Mouse (Mus musculus) neural tube, embryonic 10.5 days (tissue): Measurements from ENCODE around the gene Rtn4.
"Not testable (repeated sequence)": the region's sequence is repeated elsewhere in the genome, so short reads cannot be mapped to it uniquely, and the experiment has no call there.

ENCODE experiments used
- DNase-seq: peaks from one replicate; pipeline ENCODE4 v3.0.0-alpha.2; 2017; ENCODE audit warnings: low spot score; ENCODE audit errors: extremely low spot score

The Rtn4 gene

DNA sequence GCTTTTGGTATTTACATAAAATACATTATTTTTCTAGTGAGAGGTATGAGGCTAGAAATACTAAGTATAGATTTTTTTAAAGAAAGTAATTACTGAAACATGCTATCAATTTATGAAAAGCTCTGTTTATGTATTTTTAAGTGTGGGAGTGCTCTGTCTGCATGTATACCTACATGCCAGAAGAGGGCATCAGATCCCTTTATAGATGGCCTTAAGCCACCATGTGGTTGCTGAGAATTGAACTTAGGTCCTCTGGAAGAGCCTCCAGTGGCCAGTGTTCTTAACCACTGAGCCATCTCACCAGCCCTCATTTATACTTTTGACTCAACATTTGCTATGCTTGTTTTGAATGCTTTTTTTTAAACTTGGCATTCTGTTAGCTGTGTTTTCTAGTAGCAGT is 16.8 kb downstream of the Rtn4 start:
- DNase-seq: no peak

DNA sequence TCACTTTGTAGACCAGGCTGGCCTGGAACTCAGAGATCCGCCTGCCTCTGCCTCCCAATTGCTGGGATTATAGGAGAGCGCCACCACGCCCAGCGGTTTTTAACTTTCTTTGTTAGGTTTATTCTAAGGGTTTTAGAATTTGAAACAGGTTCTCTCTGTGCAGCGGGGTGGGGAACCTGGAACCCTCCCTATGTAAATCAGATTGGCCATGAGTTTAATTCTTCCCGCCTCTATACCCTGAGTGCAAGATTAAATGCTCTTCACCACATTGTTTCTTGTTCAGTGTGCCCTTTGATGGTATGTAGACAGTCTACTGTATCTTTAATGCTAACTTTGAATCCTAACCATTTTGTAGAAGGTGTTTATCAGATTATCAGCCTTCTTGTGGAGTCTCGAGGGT is 21.4 kb downstream of the Rtn4 start:
- no peak for DNase-seq

DNA sequence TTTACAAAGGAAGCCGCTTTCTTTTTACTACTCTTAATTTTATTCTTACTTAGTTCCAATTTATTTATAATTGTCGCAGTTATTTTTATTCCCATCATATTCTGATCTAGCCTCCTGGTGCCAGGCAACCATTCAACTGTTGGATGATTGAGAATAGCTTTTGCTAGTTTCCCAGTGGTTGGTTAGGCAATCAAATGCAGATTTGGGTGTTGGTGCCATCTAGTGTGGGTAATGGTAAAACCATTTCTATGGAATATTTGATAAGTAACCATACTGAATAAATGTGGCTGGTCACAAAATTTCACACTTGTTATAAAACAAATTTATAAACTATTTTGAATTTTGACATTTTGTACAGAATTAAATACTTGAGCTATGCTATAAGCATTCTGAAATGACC is 22.0 kb downstream of the Rtn4 start:
- no peak for DNase-seq

DNA sequence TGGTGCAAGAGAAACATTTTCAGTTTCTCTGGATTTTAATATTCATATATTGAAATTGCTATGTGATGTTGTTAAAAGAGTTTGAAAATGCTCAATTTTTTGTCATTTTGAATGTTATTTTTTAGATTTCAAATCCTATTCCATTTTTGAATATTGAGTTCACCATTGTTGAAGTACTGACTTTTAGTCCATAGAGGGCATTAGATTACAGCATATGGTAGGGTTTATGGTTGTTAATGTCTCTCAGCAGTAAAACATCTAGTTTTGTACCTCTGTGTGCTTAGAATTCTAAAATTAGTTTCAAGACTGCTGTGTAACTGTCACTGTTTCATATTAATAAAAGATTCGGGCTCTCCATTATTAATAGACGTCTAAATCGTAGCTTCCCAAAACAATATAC is 22.8 kb downstream of the Rtn4 start:
- no peak for DNase-seq

DNA sequence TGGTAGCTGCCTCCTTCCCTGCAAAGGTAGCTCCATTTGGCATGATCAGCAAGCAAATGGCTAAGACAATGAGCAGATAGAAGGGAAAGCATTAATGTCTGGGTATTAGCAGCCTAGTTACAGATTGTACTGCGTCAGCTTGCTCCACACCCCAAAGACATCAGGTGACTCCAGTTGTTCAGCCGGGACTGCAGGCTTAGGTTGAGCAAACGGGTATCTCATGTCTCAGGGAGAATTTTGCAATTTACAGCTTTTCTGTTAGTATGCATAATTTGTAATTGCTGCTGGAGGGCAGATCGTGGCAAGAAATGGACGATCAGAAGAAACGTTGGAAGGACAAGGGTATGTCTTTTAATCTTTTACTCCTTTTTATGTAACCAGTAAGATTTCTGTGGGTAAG is 25.8 kb downstream of the Rtn4 start:
- DNase-seq: no peak

DNA sequence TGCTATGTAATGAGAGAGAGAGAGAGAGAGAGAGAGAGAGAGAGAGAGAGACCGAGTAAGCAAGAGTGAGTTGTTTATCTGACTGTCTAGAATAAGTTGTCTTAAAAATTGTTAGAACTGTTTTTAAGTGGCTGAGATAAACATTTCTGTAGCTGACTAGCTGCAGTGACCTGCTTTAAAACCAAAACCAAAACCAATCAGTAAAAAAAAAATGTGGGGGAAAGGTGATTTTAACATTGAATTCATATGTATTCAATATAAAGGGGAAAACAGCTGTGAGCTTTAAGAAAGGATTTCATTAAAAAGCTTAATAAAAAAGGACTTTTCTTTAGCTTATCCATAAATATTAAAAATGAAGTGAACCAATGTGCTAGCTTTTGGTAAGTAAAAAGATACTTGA is 26.9 kb downstream of the Rtn4 start:
- DNase-seq: no peak

DNA sequence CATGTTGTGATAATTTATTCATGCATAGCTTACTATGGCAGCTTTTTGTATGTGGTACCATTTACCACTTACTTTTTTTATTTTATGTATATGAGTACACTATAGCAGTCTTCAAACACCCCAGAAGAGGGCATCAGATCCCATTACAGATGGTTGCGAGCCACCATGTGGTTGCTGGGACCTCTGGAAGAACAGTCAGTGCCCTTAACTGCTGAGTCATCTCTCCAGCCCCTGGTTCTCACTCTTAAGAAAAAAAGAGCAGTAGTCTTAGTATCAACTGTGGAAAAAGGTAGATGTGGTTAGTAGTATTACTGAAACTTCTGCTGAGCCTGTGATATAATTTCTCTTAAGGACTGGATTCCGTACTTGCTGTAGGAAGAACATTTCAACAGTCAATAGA is 31.5 kb downstream of the Rtn4 start:
- DNase-seq: no peak

DNA sequence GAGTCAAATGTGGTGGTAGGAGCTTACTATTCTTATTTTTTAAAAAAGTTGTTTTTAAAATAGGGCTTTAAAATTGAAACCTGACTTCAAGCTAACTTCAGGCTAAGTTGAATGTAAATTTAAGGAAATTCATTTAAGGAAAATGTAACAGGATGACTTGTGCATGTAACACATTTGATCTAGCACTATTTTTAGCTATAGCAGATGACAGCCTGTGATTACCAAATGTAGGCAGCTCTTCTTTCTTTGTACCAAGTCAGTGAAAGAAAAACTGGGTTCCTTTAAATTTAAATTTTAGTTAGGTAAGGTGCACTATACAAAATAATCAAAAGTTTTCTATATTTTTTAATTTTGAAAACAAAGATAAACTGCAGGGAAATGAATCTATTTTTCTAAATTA is 32.4 kb downstream of the Rtn4 start:
- DNase-seq: no peak

DNA sequence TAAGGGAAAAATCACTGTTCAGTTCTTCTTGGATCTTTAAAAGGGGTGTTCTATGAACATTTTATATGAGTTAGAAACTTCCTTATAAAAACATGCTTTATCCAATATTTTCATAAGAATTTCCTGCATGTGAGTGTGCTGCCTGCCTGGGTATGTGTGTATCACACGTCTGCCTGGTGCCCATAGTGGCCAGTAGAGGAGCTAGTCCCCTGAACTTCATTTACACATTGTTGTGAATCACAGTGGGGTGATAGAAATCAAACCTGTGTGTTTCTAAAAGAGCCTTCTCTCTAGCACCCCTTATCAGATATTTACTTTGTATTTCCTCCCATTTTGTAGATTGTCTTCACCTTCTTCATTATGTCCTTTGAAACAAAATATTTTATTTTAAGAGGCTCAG is 32.9 kb downstream of the Rtn4 start:
- DNase-seq: no peak

DNA sequence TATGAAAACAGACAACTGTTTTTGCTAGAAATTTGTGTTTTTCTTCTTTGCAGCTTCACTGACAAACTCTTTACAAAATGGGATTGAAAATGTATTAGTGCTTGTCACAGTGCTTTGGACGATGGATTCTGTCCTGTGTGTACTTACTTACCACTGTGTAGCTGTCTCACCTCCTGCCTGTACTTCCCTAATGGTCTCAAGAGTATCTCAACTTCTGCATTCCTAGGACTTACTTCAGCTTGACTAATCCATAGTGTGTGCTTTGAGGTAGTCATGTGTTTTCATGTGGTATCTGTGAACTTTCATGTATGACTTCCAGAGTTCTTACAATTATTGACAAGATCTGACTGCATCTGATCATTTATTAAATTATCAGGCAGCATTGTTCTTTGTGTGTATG is 35.2 kb downstream of the Rtn4 start:
- no peak for DNase-seq

DNA sequence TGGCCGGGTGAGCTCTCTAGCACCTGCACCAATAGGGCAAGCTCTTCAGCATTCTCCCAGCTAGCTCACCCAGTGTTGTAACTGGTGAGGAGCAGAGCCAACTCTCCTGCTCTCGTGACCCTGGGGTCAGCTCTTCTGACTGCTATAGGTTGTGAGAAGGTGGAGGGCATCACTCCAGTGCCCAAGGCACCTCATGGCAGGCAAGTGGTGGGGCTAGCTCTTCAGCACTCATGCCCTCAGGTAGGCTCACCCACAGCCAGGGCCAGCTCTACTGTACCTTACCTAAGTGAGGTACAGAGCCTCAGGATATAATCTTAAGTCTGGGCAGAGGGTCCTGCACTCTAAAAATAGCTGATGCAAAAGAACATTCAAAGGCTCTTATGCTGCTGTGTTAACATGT is 47.0 kb downstream of the Rtn4 start:
- no peak for DNase-seq

DNA sequence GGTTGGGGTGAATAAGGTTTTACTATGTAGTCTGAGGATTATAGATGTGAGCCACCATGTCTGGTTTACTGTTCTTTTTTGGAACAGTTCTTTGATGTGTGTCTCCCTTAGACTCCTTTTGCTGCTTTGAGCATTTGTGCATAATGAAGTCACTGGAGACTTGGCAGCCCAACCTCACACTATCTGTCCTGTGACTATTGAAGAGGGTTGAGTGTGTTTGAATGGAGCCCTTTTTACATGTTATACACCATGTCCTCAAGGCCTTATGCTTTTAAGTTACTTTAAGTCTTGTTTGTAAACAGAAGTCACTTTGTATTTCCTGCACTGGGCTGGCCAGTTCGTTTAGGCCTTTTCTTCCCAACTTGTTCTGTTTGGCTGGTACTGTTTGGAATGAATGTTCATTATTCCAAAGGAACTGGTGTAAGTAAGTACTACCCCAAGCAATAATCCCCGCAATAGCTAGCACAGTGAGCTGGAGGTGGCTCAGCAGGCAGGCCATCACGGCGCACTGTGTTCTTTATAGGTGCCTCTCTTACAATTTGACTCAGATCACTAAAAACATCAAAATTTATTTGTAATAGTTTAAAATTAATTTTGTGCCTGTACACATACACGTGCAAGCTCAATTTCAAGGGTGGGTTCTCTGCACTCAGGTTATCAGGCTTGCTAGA is 52.1 kb downstream of the Rtn4 start:
- no peak for DNase-seq

DNA sequence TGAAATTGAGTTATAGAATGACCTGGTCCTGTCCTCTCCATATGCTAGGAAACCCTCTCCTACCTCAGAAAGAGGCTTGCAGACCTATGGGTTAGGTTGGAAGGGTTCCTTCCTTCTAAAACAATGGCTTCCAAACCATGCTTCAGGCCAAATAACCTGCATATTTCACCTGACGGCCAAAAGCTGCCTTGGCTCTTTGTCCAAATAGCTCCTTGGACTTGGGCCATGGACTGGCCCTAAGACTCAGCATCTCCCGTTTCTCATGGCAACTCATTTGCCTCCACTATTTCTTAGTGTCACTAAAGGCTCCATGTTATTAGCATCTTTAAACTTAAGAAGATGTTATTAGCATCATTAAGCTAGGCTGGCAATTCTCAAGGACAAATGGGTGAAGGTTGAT is 52.8 kb downstream of the Rtn4 start:
- DNase-seq: no peak

DNA sequence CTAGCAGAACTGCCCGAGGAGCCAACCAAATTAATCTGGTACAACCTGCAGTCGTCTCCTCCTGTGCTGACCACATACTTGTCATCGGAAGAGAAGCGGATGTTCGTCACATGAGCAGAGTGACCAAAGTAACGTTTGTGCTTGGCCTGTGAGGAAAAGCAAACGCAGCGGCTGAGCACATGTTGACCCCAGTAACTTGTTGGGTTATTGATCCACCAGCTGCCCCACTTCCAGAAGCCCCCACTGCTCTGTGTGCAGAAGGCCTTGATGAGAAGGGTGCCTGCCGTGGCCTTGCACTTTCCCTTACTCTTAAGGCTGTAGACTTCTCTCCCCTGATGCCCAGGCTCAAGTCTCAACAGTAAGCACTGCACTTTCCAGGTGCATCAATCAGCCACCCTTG is 53.5 kb downstream of the Rtn4 start:
- DNase-seq: no peak

DNA sequence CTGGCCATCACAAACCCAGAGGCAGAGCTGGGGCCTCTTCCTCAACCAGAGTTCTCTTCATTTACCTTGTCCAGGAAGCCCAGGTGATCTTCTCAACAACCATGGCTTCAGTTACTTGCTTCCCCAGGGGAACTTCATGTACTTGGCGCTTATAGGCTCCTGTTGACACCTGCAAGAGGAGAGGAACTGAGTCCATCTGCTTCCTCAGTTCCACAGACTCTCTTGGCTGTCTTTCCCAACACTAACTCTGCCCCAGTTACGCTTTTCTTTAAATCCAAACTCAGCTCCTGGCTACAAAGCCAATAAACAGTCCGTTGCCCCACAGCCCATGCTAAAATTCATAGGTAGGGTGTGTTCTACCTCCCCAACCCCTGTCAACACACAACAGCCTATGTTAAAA is 54.6 kb downstream of the Rtn4 start:
- DNase-seq: no peak

DNA sequence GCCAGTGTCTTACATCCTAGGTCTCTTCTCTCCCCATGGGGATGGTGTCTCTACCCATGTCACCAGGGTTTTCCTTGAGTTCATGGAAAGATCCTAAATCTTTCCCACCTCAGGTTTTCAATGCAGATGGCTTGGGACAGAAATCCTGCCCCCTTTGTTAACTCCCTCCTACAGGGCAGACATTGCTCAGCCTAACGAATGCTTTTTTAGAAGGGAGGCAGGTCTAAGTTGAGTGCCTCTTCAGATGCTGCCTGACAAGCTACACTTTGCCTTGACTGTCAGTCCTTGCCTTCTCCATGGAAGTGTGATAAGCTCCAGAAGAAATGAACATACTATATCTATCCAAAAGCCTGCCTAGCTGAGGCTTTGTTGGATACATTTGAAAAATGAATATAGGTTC is 55.1 kb downstream of the Rtn4 start:
- no peak for DNase-seq

DNA sequence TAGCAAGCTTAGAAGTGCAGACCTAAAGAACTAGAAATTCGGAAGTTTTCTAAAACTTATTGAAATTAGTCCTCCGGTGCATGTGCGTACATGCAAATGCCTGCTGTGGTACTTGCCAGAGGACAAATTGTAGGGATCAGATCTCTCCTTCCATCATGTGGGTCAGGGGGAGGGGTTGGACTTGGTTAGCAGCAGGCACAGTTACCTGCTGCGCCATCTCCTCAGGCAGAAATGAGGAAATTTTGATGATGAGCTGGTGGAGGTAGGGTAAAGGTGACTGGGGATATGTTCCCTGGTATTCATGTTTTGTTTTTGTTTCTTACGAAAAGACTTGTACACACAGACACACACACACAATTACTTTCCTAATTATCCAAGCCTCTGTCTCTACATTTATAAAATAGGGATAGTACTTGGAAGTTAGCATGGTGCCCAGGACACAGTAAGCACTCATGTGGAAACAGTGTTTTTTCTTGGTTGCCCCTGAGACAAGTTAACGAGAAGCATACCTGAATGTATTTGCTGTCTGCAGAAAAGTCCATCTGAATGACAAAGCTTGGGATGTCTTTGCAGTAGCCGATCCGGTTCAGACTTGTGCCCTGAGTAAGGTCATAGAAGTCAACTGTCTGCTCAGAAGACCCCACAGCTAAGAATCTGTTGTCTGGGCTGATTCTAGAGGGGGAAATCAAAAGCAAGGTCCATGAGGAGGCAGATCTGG is 56.2 kb downstream of the Rtn4 start:
- DNase-seq: no peak

DNA sequence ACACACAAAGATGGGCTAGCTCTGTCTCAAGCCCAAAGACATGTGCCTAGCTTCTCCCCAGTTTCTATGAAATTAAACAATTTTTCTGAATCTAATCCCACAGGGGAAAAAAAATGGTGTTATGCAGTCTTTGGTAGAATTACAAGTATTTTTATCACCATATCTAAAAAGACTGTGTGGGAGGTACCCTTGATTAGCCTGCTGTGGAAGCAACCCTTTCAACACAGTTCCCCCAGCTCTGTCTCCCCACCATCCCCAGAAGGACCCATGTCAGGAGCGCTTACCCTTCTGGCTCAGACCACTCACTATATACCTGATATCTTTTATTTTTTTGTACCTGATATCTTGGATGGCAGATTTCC is 56.7 kb downstream of the Rtn4 start:
- DNase-seq: no peak

DNA sequence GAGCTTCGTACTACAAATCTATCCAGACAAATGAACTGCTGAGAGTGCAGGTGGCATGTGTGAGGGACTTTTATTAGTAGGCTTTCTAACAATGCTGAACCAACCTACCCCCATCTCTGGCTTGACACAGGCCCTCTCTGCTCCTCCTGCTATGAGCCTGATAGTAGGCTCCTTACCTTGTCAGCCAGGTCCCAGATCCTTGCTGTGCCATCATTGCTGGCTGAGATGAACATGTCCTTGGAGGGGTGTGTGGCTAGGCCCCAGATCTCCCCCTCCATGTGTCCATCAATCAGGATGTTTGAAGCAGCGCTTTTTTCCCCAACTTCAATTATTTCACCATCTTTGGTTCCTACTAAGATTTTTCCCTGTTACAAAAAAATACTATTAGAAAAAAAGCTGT is 58.3 kb downstream of the Rtn4 start:
- no peak for DNase-seq

DNA sequence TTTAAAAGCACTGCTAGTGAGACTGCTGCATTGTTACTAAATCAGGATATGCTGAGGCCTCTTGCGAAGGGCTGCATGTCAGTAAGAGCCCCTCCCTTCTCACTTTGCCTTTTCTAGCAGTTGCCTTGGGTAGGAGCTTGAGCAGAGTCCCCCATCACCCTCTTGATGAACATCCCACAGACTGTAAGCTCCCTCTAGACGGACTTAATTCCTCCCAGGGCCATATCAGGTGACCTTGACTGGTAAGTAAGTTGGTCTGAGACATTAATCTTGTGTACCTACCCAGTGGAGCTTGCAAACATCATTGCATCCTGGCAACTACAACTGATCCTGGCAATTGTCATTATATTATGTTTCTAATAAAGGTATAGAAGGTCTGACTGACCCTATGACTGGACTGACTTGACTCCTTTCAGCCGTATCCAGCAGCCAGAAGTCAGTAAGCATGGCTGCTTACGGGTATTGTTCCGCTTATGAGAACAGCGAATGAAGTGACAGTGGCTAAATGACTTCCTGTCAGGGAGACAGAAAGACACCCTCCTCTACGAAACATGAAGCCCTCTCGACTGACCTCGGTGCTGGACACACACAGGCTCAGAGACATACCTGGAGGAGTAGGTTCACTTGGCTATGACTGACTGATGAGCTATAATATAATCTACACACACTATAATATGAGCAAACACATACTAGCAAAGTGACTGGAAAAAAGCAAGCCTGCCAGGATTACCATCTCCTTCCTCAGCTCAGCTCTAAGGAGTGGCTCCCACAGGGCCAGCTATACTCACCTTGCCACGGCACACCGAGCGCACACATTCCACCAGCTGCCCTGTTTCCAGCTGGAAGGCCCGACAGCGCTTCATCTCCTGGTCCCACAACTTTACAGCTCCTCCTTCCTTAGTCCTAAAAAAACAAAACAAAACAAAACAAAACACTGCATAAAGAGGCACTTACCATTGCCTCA is 59.2 kb downstream of the Rtn4 start:
- no peak for DNase-seq

DNA sequence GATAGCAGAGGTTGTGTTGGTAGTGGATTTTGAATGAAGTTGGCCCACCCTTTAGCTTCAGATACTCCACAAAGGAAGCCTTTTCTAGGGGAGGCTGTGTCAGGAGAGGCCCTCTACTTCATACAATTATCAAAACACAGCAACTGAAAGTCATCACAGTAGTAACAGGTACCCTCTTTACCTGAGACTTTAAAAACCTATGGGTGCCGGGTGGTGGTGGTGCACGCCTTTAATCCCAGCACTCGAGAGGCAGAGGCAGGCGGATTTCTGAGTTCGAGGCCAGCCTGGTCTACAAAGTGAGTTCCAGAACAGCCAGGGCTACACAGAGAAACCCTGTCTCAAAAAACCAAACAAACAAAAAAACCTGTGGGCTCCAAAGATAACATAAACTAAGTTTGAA is 63.3 kb downstream of the Rtn4 start:
- DNase-seq: not testable (repeated sequence)

DNA sequence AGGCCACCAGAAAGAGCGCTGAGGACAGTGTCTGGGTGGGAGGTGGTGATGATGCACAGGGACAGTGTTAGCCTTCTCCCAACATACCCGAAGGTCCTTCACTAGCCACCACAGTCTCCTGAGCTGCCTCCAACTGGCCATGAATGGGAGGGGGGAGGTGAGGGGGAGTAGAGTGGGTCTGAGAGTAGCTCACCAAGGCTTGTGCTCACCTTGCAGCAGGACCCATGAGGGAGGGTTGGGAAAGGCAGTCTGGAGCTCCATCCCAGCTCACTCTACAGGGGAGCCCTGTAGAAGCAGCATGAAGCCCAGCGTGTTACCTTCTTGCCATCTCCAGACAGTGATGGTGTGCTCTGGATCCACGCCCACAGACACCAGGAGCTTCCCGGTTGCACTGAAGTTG is 65.9 kb downstream of the Rtn4 start:
- DNase-seq: no peak
